In the genomic region with DNA sequence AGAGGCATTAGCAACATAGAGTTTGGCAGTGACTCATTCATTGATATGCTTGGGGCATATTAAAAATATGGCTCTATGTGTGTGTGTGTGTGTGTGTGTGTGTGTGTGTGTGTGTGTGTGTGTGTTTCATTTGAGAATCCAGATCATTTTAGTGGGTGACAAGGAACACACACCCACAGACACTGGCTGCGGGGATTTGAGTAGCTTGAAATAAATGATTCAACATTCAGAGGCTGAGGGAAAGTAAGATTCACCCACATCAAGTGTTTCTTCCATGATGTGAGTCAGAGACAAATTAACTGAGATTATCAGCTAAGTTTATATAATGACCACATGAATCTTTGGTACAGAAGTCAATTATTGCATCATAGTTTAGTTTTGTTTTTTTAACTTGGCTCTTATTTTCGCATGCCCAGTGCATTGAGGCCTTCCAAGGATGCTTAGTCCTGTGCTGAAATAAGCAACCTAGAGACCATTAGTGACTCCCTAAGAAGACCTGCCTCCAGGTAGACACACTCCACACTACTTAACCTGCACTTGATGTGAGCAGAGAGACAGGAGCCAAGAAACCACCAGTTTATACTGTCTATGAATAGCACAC, we compare ENCODE assay signal across 23 mouse cellular contexts.
DNase-seq lines count a peak whose midpoint lies in the region; ATAC-seq and TF ChIP-seq lines count a peak whose summit lies in the region.
"Had no signal": no experiment of that assay in that cellular context is flagged by ENCODE, and none has a peak within 500 bp of the region (broad histone marks: within the 10 kb centered on the region; RNA-seq: fewer than 3 reads in every experiment).

No protein-coding gene starts in this region.

- 58% methylated on average over 2 of the region's 2 CpGs for WGBS in liver, adult 2 months
- 78% methylated on average over 2 of the region's 2 CpGs for WGBS in liver, postnatal 0 days (ENCODE audit: insufficient replicate concordance)
- WGBS in midbrain, embryonic 11.5 days: 86% methylated on average over 2 of the region's 2 CpGs
- 97% methylated on average over 2 of the region's 2 CpGs for WGBS in midbrain, embryonic 15.5 days

- no peak overlapping the region for H3K4me3 ChIP-seq in liver, adult 2 months (ENCODE audit: insufficient read depth, low read depth, low read length)
- H3K4me3 ChIP-seq in liver, postnatal 0 days (ENCODE audit: low read depth, low read length): no peak overlapping the region
- H3K4me3 ChIP-seq in midbrain, embryonic 11.5 days (ENCODE audit: low read depth, low read length): no peak overlapping the region
- no peak overlapping the region for H3K4me3 ChIP-seq in midbrain, embryonic 15.5 days
- H3K4me3 ChIP-seq: embryonic facial prominence, embryonic 10.5 days; forebrain, embryonic 15.5 days; gastrocnemius, adult 2 months; heart, embryonic 10.5 days; hindbrain, embryonic 15.5 days; myocyte; neural tube, embryonic 13.5 days had no signal

- no peaks in the 10 kb centered on the region for H3K36me3 ChIP-seq in liver, adult 2 months (ENCODE audit: control insufficient read depth, insufficient read depth, low read length)
- H3K36me3 ChIP-seq in liver, postnatal 0 days (replicated peaks; ENCODE audit: insufficient read depth, low read length): no peaks in the 10 kb centered on the region
- H3K36me3 ChIP-seq in midbrain, embryonic 11.5 days (ENCODE audit: control insufficient read depth, insufficient read depth, low read length): no peaks in the 10 kb centered on the region
- no peaks in the 10 kb centered on the region for H3K36me3 ChIP-seq in midbrain, embryonic 15.5 days (replicated peaks)
- H3K36me3 ChIP-seq: embryonic facial prominence, embryonic 10.5 days; forebrain, embryonic 15.5 days; heart, embryonic 10.5 days; hindbrain, embryonic 15.5 days; neural tube, embryonic 13.5 days had no signal

- ATAC-seq in liver, postnatal 0 days: no peak
- no peak for ATAC-seq in midbrain, embryonic 11.5 days (ENCODE audit: low FRiP score)
- no peak for ATAC-seq in midbrain, embryonic 15.5 days (replicated peaks)
- ATAC-seq: CD4-positive, CD25-positive, alpha-beta regulatory T cell, adult 4 months; forebrain, embryonic 15.5 days; midbrain, embryonic 16.5 days had no signal

- no peak overlapping the region for H3K4me2 ChIP-seq in liver, postnatal 0 days (ENCODE audit: low read depth, low read length)
- no peak overlapping the region for H3K4me2 ChIP-seq in midbrain, embryonic 11.5 days
- no peak overlapping the region for H3K4me2 ChIP-seq in midbrain, embryonic 15.5 days
- H3K4me2 ChIP-seq: forebrain, embryonic 15.5 days; hindbrain, embryonic 15.5 days; liver, embryonic 11.5 days; neural tube, embryonic 13.5 days had no signal

- no peak for TF ChIP-seq CTCF in liver, adult 2 months (IDR thresholded peaks at IDR 0.05; ENCODE audit: low read depth, low read length)
- TF ChIP-seq CTCF in liver, postnatal 0 days (IDR thresholded peaks at IDR 0.05; ENCODE audit: low read depth): no peak

- no peaks in the 10 kb centered on the region for H3K4me1 ChIP-seq in liver, adult 2 months (ENCODE audit: control insufficient read depth, insufficient read depth, low read length)
- no peaks in the 10 kb centered on the region for H3K4me1 ChIP-seq in liver, postnatal 0 days (ENCODE audit: insufficient read depth)
- no peaks in the 10 kb centered on the region for H3K4me1 ChIP-seq in midbrain, embryonic 11.5 days (ENCODE audit: control insufficient read depth, insufficient read depth, low read length)
- H3K4me1 ChIP-seq in midbrain, embryonic 15.5 days: no peaks in the 10 kb centered on the region
- H3K4me1 ChIP-seq: embryonic facial prominence, embryonic 10.5 days; forebrain, embryonic 15.5 days; heart, embryonic 10.5 days; hindbrain, embryonic 15.5 days; neural tube, embryonic 13.5 days had no signal

- no peak for TF ChIP-seq POLR2A in liver, adult 2 months (IDR thresholded peaks at IDR 0.05; ENCODE audit: extremely low read depth, insufficient read depth, low read length)

- no peak overlapping the region for H3K9ac ChIP-seq in liver, adult 2 months (ENCODE audit: low read depth, low read length)
- H3K9ac ChIP-seq in liver, postnatal 0 days (replicated peaks): no peak overlapping the region
- H3K9ac ChIP-seq in midbrain, embryonic 11.5 days (ENCODE audit: low read length): no peak overlapping the region
- no peak overlapping the region for H3K9ac ChIP-seq in midbrain, embryonic 15.5 days
- H3K9ac ChIP-seq: forebrain, embryonic 15.5 days; hindbrain, embryonic 15.5 days; neural tube, embryonic 13.5 days had no signal

- H3K79me2 ChIP-seq in liver, adult 2 months (ENCODE audit: control insufficient read depth, insufficient read depth, low read length): no peaks in the 10 kb centered on the region

- DNase-seq in heart, adult 11 months: peak; percentile 58
- no peak for DNase-seq in heart, postnatal 4 days
- peak; percentile 55 for DNase-seq in liver, adult 2 months (ENCODE audit: extremely low read depth, low read depth, low spot score)
- DNase-seq in liver, postnatal 0 days: no peak
- peak; percentile 28 for DNase-seq in midbrain, embryonic 11.5 days (ENCODE audit: low spot score, missing footprints)
- peak; percentile 30 to 52 for DNase-seq in frontal cortex, postnatal 36 days (ENCODE audit: low spot score in 2 of 2)
- DNase-seq: adrenal gland, postnatal 25 days; cerebellum, adult 9-11 months; gastrocnemius, adult 2 months; kidney, adult 2 months; lung, postnatal 14 days; thymus, postnatal 14 days had no signal

- H3K9me3 ChIP-seq in liver, postnatal 0 days (ENCODE audit: low read length): peaks cover 3% of the 10 kb centered on the region; the same call in 1 of the 2 replicates
- no peaks in the 10 kb centered on the region for H3K9me3 ChIP-seq in midbrain, embryonic 11.5 days (ENCODE audit: control insufficient read depth, low read length)
- no peaks in the 10 kb centered on the region for H3K9me3 ChIP-seq in midbrain, embryonic 15.5 days
- H3K9me3 ChIP-seq: forebrain, embryonic 15.5 days; hindbrain, embryonic 15.5 days; neural tube, embryonic 13.5 days had no signal

- H3K27me3 ChIP-seq in liver, adult 2 months (ENCODE audit: control insufficient read depth, insufficient read depth, low read length): no peaks in the 10 kb centered on the region
- H3K27me3 ChIP-seq in liver, postnatal 0 days (ENCODE audit: insufficient read depth, low read length): no peaks in the 10 kb centered on the region
- no peaks in the 10 kb centered on the region for H3K27me3 ChIP-seq in midbrain, embryonic 11.5 days (ENCODE audit: control insufficient read depth, insufficient read depth, low read length)
- H3K27me3 ChIP-seq in midbrain, embryonic 15.5 days (replicated peaks): no peaks in the 10 kb centered on the region
- H3K27me3 ChIP-seq: forebrain, embryonic 15.5 days; hindbrain, embryonic 15.5 days; neural tube, embryonic 13.5 days had no signal

- H3K27ac ChIP-seq in liver, adult 2 months (replicated peaks; ENCODE audit: insufficient read depth, low read depth, low read length): no peak overlapping the region
- H3K27ac ChIP-seq in liver, postnatal 0 days (ENCODE audit: low read depth): no peak overlapping the region
- H3K27ac ChIP-seq in midbrain, embryonic 11.5 days (ENCODE audit: low read depth, low read length): no peak overlapping the region
- H3K27ac ChIP-seq in midbrain, embryonic 15.5 days: no peak overlapping the region
- H3K27ac ChIP-seq: embryonic facial prominence, embryonic 10.5 days; forebrain, embryonic 15.5 days; gastrocnemius, adult 2 months; heart, embryonic 10.5 days; hindbrain, embryonic 15.5 days; kidney, postnatal 0 days; neural tube, embryonic 13.5 days had no signal

- TF ChIP-seq EP300 in liver, postnatal 0 days (IDR thresholded peaks at IDR 0.05; ENCODE audit: low read depth): no peak

Comparison
In these comparisons a context has a peak if more than half of its experiments do, and no peak if none do; other contexts are left out.
1. DNase-seq: peak in heart, adult 11 months (single experiment), liver, adult 2 months (single experiment), midbrain, embryonic 11.5 days (single experiment) and frontal cortex, postnatal 36 days (2 of 2); none in heart, postnatal 4 days (single experiment) and liver, postnatal 0 days (single experiment).